Mouse (Mus musculus): Measurements from ENCODE around the gene Pard3.

Gene Pard3

DNA sequence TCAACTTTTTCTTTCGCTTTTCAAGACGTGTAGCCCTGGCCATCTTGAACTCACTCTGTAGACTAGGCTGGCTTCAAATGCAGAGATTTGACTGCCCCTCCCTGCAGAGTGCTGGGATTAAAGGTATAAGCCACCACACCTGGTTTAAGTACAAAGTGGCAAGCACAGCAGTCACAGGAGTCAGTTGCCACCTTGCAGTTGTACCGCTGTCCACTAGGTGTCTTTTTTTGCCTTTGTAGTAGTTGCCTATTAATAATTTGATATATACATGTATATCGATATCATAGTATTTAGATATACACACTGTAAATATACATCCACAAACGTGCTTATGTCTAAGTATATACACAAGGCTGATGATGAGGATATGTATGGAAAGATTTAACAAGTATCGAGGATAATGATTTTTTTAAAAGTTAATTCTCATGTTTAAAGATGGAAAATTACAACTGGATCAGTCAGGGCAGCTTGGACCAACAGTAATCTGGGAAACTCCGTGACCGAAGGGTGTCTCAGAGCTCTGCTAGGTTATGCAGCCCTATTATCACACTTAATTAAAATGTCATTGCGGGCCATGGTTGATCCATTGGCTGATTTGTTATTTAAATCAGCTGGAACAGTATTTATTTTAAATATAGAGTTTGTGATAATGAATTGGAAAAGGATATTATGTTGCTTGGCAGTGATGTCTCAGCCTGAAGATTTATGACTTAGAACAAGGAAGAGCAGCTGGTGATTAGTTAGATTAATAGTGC is 220.9 kb downstream of the Pard3 start:
- in situ Hi-C loops (cut with MboI, MseI), result no loop called here

DNA sequence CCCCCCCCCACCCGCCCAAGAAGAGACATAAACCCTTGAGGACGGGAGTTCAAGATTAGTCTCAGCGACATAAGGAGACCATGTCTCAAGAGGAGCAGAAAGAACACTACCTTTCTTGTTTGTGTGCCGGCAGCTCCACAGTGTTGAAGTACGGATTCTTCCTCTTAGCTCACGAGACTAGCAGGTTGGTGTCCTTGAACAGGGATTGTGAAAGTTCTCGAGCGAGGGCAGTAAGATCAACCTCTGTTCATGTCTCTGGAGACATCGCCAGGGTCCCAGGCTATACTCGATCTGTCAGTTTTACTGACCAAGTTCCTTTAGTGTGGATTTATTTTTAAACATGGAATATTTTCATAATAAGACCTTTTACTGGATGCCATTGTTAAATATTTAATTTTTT is 224.1 kb downstream of the Pard3 start:
- in situ Hi-C loops (cut with MboI, MseI), result no loop called here

- in situ Hi-C loops (cut with MboI, MseI), result no loop called here
Measured at GRCm38 (mm10) chr8:127292307-127292706, 228.6 kb downstream of the Pard3 start.

GRCm38 (mm10) chr8:127293025-127293729 is 229.5 kb downstream of the Pard3 start:
- in situ Hi-C loops (cut with MboI, MseI), result no loop called here

DNA sequence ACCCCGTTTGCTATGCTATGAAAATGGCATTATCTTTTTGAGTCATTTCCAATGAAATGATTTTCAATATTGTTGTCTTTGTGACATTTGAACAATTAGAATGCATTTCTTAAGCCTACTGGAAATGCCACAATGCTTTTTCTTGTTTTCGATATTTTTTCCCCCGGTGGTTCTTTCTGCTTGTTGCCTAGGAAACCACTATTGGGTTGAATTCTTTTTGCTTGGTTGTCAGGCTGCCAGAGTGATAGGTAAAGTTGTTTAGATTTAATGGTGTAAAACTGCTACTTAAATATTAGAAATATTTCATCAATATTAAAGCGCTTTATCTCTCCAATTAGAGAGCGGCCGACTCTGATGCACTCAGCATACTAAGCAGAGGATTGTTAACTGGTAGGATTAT is 230.4 kb downstream of the Pard3 start:
- in situ Hi-C loops (cut with MboI, MseI), result no loop called here

GRCm38 (mm10) chr8:127295848-127296247 is 232.2 kb downstream of the Pard3 start:
- in situ Hi-C loops (cut with MboI, MseI), result no loop called here

GRCm38 (mm10) chr8:127300493-127300892 is 236.8 kb downstream of the Pard3 start:
- in situ Hi-C loops (cut with MboI, MseI), result no loop called here

GRCm38 (mm10) chr8:127302847-127303445 is 239.3 kb downstream of the Pard3 start:
- in situ Hi-C loops (cut with MboI, MseI), result no loop called here

GRCm38 (mm10) chr8:127307026-127307425 is 243.3 kb downstream of the Pard3 start:
- in situ Hi-C loops (cut with MboI, MseI), result no loop called here

- in situ Hi-C loops (cut with MboI, MseI), result no loop called here
Measured at GRCm38 (mm10) chr8:127309363-127309762, 245.7 kb downstream of the Pard3 start.

DNA sequence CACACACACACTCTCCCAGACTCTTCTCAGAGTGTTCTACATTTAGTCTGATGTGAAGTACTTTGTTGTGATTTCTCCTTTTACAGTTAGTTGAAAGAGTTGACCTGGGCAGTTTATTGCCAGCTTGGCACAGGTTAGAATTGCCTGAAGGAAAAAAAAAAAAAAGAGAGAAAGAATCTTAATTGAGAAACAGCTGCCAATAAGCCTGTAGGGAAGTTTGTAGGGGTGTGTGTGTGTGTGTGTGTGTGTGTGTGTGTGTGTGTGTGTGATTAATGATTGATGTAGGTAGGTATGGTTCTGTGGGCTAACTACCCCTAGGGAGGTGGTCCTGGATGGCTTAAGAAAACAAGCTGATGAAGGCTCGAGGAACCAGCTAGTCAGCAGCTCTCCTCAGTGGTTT is 252.1 kb downstream of the Pard3 start:
- in situ Hi-C loops (cut with MboI, MseI), result no loop called here

DNA sequence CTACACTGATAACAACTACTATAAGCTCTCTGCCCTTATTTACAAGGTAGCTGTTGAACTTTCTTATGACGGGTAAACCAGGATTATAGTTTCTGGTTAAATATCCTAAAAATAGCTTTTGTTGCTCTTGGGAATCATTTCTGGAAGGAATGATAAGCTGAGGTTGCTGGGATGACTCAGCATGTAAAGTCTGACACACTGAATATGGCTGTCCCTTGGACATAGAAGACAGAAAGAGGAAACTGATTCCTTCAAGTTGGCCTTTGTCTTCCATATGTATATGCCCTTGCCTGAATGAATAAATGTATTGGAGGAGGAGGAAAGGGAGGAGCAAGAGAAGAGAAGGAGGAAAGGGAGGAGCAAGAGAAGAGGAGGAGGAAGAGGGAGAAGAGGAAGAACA is 254.2 kb downstream of the Pard3 start:
- in situ Hi-C loops (cut with MboI, MseI), result no loop called here

- in situ Hi-C loops (cut with MboI, MseI), result no loop called here
Measured at GRCm38 (mm10) chr8:127318377-127319159, 254.9 kb downstream of the Pard3 start.

DNA sequence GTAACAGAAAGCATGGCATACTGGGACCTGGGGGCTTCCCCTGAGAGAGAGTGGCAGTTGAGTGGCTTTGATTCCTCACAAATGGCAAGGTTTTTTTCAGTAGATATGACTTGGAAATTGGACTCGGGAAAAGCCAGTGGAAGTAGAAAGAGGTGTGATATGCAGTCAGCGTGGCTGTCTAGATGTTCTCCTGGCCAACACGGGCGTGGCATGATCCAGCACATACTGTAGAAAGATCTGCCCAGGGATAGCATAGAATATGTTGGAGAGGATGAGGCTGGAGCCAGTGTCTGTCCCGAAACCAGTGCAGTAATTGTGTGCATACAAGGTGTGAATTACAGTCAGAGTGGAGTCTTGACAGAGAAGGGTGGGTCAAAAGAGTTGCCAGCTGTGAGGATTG is 257.2 kb downstream of the Pard3 start:
- in situ Hi-C loops (cut with MboI, MseI), result no loop called here

GRCm38 (mm10) chr8:127323583-127324360 is 260.1 kb downstream of the Pard3 start:
- in situ Hi-C loops (cut with MboI, MseI), result no loop called here

- in situ Hi-C loops (cut with MboI, MseI), result no loop called here
Measured at GRCm38 (mm10) chr8:127324836-127325570, 261.3 kb downstream of the Pard3 start.

DNA sequence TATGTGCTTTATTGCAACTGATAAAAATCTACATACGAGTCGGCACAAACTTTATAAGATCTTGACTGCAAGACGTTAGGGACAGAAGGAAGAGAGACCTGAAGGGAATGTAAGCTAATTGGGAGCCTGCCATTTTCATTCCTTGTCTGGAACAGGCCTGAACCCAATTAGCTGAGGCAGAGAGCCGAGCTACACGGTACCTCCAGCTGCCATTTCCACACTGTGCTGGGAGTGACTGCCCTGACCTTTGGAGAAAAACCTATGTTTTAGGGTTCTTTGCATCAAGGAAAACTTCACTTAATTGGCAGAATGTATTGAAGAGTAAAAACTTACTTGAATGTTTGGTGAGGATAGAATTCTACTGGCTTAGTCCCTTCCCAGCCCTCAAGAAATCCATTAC is 262.1 kb downstream of the Pard3 start:
- in situ Hi-C loops (cut with MboI, MseI), result no loop called here

DNA sequence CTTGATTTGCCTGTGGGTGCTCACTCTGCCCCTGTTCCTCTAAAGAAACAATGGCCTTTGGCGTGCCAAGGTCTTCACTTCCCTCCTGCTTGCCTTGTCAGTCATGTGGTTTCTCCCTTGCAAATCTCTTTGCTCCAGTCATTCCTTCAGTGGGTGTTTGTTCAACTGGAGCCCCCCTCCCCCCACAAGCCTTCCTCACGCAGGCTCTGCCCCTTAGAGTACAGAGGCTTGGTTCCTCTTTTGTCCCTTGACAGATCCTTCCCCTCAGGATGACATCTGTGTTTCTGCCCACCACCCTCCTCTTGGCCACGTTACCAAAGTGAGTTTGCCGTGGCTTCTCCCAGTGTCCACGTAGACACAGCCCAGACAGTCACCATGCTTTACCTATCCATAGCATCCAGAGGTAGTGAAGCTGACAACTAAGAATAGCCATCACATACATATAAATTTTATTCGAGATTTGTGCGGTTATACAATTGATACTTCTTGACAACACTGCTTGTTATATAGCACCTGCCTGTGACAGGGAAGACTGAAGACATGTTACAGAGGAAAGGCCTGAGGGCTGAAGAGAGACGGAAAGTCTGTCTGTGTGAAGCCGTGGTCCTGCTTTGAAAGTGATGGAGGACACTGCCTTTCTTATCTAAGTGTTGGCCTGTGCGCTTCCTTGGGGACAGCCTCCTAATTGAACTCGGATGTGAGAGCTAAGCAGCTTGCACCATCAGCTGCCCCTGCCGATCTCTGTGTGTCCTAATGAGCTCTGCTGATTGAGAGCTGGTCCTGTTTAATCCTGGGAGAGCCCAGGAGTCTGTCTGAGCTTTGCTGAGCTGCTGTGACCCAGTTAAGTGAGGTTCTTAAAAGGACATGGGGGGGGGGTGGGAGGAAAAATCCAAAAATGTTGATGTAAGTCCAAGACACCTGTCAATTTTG is 266.8 kb downstream of the Pard3 start:
- in situ Hi-C loops (cut with MboI, MseI), result loop anchor here (10.0 kb wide), 1 partner anchor 254 kb away; no protein-coding TSS in a partner anchor

DNA sequence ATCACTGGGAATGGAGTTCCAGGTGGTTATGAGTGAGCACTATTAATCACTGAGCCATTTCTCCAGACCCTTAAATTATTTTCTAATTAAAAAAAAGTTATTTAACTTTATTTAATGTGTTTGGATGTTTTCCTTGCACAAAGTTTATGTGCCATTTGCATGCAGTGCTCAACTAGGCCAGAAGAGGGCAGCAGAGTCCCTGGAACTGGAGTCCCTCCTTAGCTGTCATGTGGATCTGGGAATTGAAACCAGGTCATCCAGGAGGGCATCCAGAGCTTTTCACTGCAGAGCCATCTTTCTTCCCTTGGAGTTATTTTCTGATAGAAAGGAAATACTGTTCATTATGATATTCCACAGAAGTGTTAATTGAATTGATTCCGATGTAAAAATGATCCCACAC is 268.1 kb downstream of the Pard3 start:
- in situ Hi-C loops (cut with MboI, MseI), result loop anchor here (10.0 kb wide), 1 partner anchor 253 kb away; no protein-coding TSS in a partner anchor
